Mouse (Mus musculus): ENCODE data around the gene Baz2a. TPM values are rescaled to one million over a fixed set of nuclear protein-coding genes. Genes with fewer than 3 reads are reported as not detected.

Baz2a gene
- polyA plus RNA-seq (2015; fragmentation: Nextera tagmentation; extraction: Ambion mirVana): 8.1 and 8.6 TPM in 2 replicates

DNA sequence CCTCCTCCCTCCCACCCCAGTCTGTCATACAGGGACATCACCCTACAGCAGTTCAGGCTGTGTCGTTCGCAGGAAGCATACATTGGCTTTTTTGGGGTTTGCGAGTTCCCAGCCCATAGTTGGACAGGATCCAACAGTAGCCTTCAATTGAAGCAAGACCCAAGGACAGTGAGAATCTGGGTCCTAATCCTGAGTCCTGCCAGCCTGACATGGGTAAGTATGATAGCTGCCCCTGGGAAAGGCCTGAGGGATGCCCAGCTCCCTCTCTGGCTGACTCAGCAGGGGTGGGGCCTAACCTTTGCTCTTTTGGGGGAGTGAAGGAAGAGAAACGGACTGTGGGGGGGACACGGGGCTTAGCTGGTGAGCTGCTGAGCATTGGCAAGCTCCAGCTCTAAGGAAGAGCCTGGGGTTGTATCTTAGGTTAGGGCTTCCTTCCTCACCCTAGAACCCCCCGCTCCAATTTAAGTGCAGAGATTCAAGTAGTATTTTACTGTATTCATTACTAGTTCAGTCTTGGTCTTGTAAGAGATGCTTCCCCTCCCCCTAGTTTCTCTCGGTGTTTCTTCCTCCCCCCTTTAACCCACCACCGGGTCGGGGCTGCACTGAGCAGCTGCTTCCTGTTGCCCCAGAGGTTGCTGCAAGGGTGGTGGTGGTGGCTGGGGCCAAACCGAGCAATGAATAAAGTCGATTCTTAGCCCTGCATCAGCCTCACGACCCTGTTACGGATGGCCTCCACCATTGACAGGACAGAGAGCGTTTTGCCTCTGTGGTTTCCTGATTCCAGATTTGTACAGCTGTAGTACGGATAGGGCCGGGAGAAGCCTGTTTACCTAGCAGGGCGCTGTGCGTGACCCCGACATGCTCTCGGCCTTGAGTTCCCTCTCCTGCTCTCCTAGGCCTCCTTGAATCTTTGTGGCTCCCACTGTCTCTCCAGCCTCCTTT is at the start of gene Baz2a:
TSS of gene Baz2a (plus strand) at position 14 of the 942 bp plus-strand sequence.
- peak within 1 kb of the TSS; percentile 89 for H3K4me2 ChIP-seq (replicated peaks; ENCODE audit: low read depth)
- peaks cover 5% of the 10 kb centered on the region; the same call in 1 of the 2 replicates for H3K4me1 ChIP-seq (replicated peaks; ENCODE audit: control insufficient read depth, insufficient read depth, low read length)
- peak; percentile 61 for ATAC-seq
- WGBS: under 1% methylated on average over 20 of the region's 20 CpGs
- TF ChIP-seq CTCF (IDR thresholded peaks at IDR 0.05; ENCODE audit: low read depth): no peak
- H3K9me3 ChIP-seq (ENCODE audit: control insufficient read depth): no peaks in the 10 kb centered on the region
- peak within 1 kb of the TSS; percentile 88 for H3K4me3 ChIP-seq (ENCODE audit: low read depth, low read length)
- H3K27ac ChIP-seq (ENCODE audit: low read depth, low read length): peak within 1 kb of the TSS; percentile 94
- H3K9ac ChIP-seq (ENCODE audit: low read depth, low read length): peak within 1 kb of the TSS; percentile 75
- H3K36me3 ChIP-seq (ENCODE audit: control insufficient read depth, insufficient read depth): peaks cover 29% of the 10 kb centered on the region
- H3K27me3 ChIP-seq (replicated peaks; ENCODE audit: control insufficient read depth, insufficient read depth, low read length): no peaks in the 10 kb centered on the region

DNA sequence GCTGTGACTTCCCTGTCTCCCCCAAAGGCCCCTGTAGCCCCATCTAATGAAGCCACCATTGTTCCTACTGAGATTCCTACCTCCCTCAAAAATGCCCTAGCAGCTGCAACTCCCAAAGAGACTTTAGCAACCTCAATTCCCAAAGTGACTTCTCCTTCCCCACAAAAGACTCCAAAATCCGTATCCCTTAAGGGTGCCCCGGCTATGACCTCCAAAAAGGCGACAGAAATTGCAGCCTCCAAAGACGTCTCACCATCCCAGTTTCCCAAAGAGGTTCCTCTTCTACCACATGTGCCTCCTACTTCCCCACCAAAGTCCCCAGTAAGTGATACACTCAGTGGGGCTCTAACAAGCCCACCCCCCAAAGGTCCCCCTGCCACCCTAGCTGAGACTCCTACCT is 49.7 kb upstream of the Baz2a start:
- H3K4me1 ChIP-seq (replicated peaks; ENCODE audit: control insufficient read depth, insufficient read depth, low read length): peaks cover 2% of the 10 kb centered on the region; the same call in 1 of the 2 replicates
- no peak for ATAC-seq
- no peak overlapping the region for H3K9ac ChIP-seq (ENCODE audit: low read depth, low read length)
- no peak for TF ChIP-seq CTCF (IDR thresholded peaks at IDR 0.05; ENCODE audit: low read depth)
- H3K4me3 ChIP-seq (ENCODE audit: low read depth, low read length): no peak overlapping the region
- WGBS: 65% methylated on average over 4 of the region's 4 CpGs
- H3K27ac ChIP-seq (ENCODE audit: low read depth, low read length): no peak overlapping the region
- H3K27me3 ChIP-seq (replicated peaks; ENCODE audit: control insufficient read depth, insufficient read depth, low read length): no peaks in the 10 kb centered on the region
- H3K9me3 ChIP-seq (ENCODE audit: control insufficient read depth): no peaks in the 10 kb centered on the region
- H3K36me3 ChIP-seq (ENCODE audit: control insufficient read depth, insufficient read depth): peaks cover 63% of the 10 kb centered on the region
- H3K4me2 ChIP-seq (replicated peaks; ENCODE audit: low read depth): no peak overlapping the region

DNA sequence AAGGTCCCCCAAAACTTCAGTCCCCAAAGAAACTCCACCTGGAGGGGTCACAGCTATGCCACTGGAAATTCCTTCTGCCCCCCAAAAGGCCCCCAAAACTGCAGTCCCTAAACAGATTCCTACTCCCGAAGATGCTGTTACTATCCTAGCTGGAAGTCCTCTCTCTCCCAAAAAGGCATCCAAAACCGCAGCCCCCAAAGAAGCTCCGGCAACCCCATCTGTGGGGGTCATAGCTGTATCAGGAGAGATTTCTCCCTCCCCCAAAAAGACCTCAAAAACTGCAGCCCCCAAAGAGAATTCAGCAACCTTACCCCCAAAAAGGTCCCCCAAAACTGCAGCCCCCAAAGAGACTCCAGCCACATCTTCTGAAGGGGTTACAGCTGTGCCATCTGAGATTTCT is 48.9 kb upstream of the Baz2a start:
- WGBS: 87% methylated on average over 3 of the region's 3 CpGs
- TF ChIP-seq CTCF (IDR thresholded peaks at IDR 0.05; ENCODE audit: low read depth): no peak
- no peaks in the 10 kb centered on the region; the same call in 1 of the 2 replicates for H3K4me1 ChIP-seq (replicated peaks; ENCODE audit: control insufficient read depth, insufficient read depth, low read length)
- no peak overlapping the region; the same call in 1 of the 2 replicates for H3K9ac ChIP-seq (ENCODE audit: low read depth, low read length)
- no peak for ATAC-seq
- H3K4me3 ChIP-seq (ENCODE audit: low read depth, low read length): no peak overlapping the region
- no peaks in the 10 kb centered on the region for H3K9me3 ChIP-seq (ENCODE audit: control insufficient read depth)
- no peaks in the 10 kb centered on the region for H3K27me3 ChIP-seq (replicated peaks; ENCODE audit: control insufficient read depth, insufficient read depth, low read length)
- H3K4me2 ChIP-seq (replicated peaks; ENCODE audit: low read depth): no peak overlapping the region
- H3K36me3 ChIP-seq (ENCODE audit: control insufficient read depth, insufficient read depth): peaks cover 67% of the 10 kb centered on the region
- no peak overlapping the region for H3K27ac ChIP-seq (ENCODE audit: low read depth, low read length)

DNA sequence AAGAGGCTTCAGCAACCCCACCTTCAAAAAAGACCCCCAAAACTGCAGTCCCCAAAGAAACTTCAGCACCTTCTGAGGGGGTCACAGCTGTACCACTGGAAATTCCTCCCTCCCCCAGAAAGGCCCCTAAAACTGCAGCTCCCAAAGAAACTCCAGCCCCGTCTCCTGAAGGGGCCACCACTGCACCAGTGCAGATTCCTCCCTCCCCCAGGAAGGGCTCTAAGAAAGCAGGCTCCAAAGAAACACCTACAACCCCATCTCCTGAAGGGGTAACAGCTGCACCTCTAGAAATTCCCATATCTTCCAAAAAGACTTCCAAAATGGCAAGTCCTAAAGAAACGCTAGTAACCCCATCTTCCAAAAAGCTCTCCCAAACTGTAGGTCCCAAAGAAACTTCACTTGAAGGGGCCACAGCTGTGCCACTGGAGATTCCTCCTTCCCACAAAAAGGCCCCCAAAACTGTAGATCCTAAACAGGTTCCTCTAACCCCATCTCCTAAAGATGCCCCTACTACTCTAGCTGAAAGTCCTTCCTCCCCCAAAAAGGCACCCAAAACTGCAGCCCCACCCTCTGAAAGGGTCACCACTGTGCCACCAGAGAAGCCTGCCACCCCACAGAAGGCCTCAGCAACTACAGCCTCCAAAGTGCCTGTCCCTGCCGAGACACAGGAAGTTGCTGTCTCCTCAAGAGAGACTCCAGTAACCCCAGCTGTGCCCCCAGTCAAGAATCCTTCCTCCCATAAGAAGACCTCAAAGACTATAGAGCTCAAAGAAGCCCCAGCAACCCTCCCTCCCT is 48.1 kb upstream of the Baz2a start:
- H3K4me2 ChIP-seq (replicated peaks; ENCODE audit: low read depth): no peak overlapping the region
- no peak overlapping the region for H3K9ac ChIP-seq (ENCODE audit: low read depth, low read length)
- H3K4me1 ChIP-seq (replicated peaks; ENCODE audit: control insufficient read depth, insufficient read depth, low read length): no peaks in the 10 kb centered on the region; the same call in 1 of the 2 replicates
- no peak overlapping the region for H3K27ac ChIP-seq (ENCODE audit: low read depth, low read length)
- no peak for ATAC-seq
- whole genome bisulfite sequencing: 68% methylated on average over 3 of the region's 3 CpGs
- TF ChIP-seq CTCF (IDR thresholded peaks at IDR 0.05; ENCODE audit: low read depth): no peak
- H3K36me3 ChIP-seq (ENCODE audit: control insufficient read depth, insufficient read depth): peaks cover 75% of the 10 kb centered on the region
- H3K4me3 ChIP-seq (ENCODE audit: low read depth, low read length): no peak overlapping the region
- no peaks in the 10 kb centered on the region for H3K27me3 ChIP-seq (replicated peaks; ENCODE audit: control insufficient read depth, insufficient read depth, low read length)
- no peaks in the 10 kb centered on the region for H3K9me3 ChIP-seq (ENCODE audit: control insufficient read depth)

DNA sequence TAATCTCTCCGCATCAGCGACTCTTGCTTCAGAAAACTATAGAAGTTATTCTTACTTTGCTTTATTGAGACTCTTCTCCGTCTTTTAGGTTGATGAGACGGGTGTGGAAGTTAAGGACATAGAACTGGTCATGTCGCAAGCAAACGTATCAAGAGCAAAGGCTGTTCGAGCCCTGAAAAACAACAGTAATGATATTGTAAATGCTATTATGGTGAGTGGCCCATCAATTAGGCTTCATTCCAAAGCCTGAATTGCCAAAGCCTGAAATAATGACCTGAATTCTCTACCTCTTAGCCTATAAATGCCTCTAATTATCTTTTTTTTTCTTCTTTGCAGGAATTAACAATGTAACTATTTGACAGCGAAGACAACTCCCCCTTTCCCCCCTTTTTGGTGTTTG is 43.2 kb upstream of the Baz2a start:
- Histone ChIP-seq H3K4me2 (replicated peaks; ENCODE audit: low read depth) (no peak overlapping the region), H3K27me3 (replicated peaks; ENCODE audit: control insufficient read depth, insufficient read depth, low read length) (no peaks in the 10 kb centered on the region), H3K27ac (ENCODE audit: low read depth, low read length) (no peak overlapping the region), H3K4me1 (replicated peaks; ENCODE audit: control insufficient read depth, insufficient read depth, low read length) (no peaks in the 10 kb centered on the region), H3K9me3 (ENCODE audit: control insufficient read depth) (no peaks in the 10 kb centered on the region), H3K4me3 (ENCODE audit: low read depth, low read length) (no peak overlapping the region), H3K9ac (ENCODE audit: low read depth, low read length) (no peak overlapping the region), H3K36me3 (ENCODE audit: control insufficient read depth, insufficient read depth) (peaks cover 73% of the 10 kb centered on the region)
- TF ChIP-seq CTCF (IDR thresholded peaks at IDR 0.05; ENCODE audit: low read depth): no peak
- ATAC-seq: no peak
- WGBS: 92% methylated on average over 8 of the region's 8 CpGs

DNA sequence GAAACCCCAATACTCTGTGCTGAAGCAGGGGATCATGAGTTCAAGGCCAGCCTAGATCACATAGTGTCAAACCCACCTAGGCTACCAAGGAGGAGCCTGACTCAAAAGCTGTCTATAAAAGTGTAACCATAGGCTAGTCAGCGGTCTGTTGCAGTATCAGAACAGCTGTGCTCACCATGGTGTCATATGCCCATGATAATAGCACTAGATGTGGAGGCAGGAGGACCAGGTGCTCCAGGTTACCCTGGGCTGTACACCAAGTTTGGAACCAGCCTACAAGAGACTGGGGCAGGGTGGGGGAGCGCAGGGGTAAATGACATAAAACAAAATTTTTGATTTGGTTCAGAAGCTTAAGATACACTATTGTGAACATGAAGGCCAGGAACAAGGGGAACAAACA is 41.6 kb upstream of the Baz2a start:
- WGBS: 96% methylated on average over 2 of the region's 2 CpGs
- H3K27ac ChIP-seq (ENCODE audit: low read depth, low read length): no peak overlapping the region

More for the DNA sequence above, 41.6 kb upstream of the Baz2a start:
- no peaks in the 10 kb centered on the region for H3K4me1 ChIP-seq (replicated peaks; ENCODE audit: control insufficient read depth, insufficient read depth, low read length)
- H3K4me3 ChIP-seq (ENCODE audit: low read depth, low read length): no peak overlapping the region
- no peak overlapping the region for H3K9ac ChIP-seq (ENCODE audit: low read depth, low read length)
- H3K36me3 ChIP-seq (ENCODE audit: control insufficient read depth, insufficient read depth): peaks cover 58% of the 10 kb centered on the region
- no peak for ATAC-seq
- H3K9me3 ChIP-seq (ENCODE audit: control insufficient read depth): no peaks in the 10 kb centered on the region
- no peak for TF ChIP-seq CTCF (IDR thresholded peaks at IDR 0.05; ENCODE audit: low read depth)
- H3K4me2 ChIP-seq (replicated peaks; ENCODE audit: low read depth): no peak overlapping the region
- no peaks in the 10 kb centered on the region for H3K27me3 ChIP-seq (replicated peaks; ENCODE audit: control insufficient read depth, insufficient read depth, low read length)

Data from intestine, postnatal 0 days (tissue).